Mouse (Mus musculus): ENCODE measurements at regions not wholly inside any gene's neighbourhood (a gene's known extent, or its start where the extent isn't known, plus 50 kb on each side); places are given as distances from the start of the nearest gene placed in this dataset.

- Histone ChIP-seq H3K4me1 (replicated peaks) (peaks cover 13% of the 10 kb centered on the region), H3K4me2 (peak overlapping the region; percentile 27), H3K9me3 (no peaks in the 10 kb centered on the region), H3K36me3 (no peaks in the 10 kb centered on the region), H3K4me3 (no peak overlapping the region), H3K9ac (no peak overlapping the region), H3K27ac (replicated peaks) (no peak overlapping the region), H3K27me3 (no peaks in the 10 kb centered on the region)
- peak; percentile 71; the same call in 1 of the 2 replicates for ATAC-seq (ENCODE audit: low read depth)
- 30% methylated on average over 9 of the region's 9 CpGs for WGBS
These were observed 360.7 kb upstream of the Pdcd1 start for GRCm38 (mm10) chr1:94413043-94413442.

GRCm38 (mm10) chr1:94366606-94367005, 314.3 kb upstream of the Pdcd1 start:
- no peak for ATAC-seq (ENCODE audit: low read depth)
- no peaks in the 10 kb centered on the region for H3K9me3 ChIP-seq
- no peak overlapping the region for H3K4me3 ChIP-seq
- H3K4me2 ChIP-seq: no peak overlapping the region
- H3K27ac ChIP-seq (replicated peaks): no peak overlapping the region
- WGBS: 76% methylated on average over 1 of the region's 1 CpGs
- H3K27me3 ChIP-seq: no peaks in the 10 kb centered on the region
- H3K4me1 ChIP-seq (replicated peaks): no peaks in the 10 kb centered on the region
- H3K36me3 ChIP-seq: no peaks in the 10 kb centered on the region
- no peak overlapping the region for H3K9ac ChIP-seq

DNA sequence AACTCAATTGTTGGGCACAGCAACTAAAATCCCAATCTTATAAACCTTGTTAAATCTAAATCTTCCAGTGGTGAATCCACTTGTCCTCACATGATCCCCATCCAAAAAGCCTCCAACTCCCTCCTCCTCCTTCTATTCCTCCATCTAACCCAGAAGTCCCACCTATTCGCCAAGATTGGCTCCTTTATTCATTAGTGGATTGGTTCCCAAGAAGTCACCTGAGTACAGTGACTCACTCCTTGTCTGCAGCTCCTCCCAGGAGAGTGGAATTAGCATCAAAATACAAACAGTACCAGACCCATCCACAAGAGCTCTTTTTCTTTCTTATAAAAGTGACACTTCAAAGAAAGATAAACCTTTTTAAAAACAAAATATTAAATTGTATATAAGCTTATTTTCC, 304.6 kb upstream of the Pdcd1 start:
- WGBS: 71% methylated on average over 1 of the region's 1 CpGs
- Histone ChIP-seq H3K4me2 (no peak overlapping the region), H3K36me3 (no peaks in the 10 kb centered on the region), H3K9ac (no peak overlapping the region), H3K4me3 (no peak overlapping the region), H3K4me1 (replicated peaks) (no peaks in the 10 kb centered on the region), H3K27ac (replicated peaks) (no peak overlapping the region), H3K27me3 (no peaks in the 10 kb centered on the region), H3K9me3 (no peaks in the 10 kb centered on the region)
- ATAC-seq (ENCODE audit: low read depth): no peak

DNA sequence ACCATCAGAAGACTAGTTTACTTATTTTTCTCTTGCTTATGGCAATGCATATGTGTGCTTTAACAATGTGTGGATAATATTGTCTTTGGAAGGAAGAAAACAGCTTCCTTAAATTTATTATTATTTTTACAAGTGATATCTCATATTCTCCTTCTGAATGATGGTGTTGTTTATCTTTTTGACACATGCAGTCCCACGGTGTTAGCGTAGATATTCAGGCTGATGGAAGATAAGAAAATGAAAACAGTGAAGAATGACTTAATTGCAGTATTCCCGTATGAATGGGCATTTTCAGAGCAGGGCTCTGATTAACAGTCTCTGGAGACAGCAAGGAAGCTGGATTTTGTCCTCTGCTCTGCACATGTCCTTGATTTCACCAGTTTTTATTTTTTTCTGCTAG, 303.5 kb upstream of the Pdcd1 start:
- no peaks in the 10 kb centered on the region for H3K27me3 ChIP-seq
- WGBS: 67% methylated on average over 3 of the region's 3 CpGs
- H3K27ac ChIP-seq (replicated peaks): no peak overlapping the region
- no peak for ATAC-seq (ENCODE audit: low read depth)
- no peaks in the 10 kb centered on the region for H3K36me3 ChIP-seq
- H3K4me3 ChIP-seq: no peak overlapping the region
- H3K4me2 ChIP-seq: no peak overlapping the region
- H3K9ac ChIP-seq: no peak overlapping the region
- no peaks in the 10 kb centered on the region for H3K4me1 ChIP-seq (replicated peaks)
- H3K9me3 ChIP-seq: no peaks in the 10 kb centered on the region

DNA sequence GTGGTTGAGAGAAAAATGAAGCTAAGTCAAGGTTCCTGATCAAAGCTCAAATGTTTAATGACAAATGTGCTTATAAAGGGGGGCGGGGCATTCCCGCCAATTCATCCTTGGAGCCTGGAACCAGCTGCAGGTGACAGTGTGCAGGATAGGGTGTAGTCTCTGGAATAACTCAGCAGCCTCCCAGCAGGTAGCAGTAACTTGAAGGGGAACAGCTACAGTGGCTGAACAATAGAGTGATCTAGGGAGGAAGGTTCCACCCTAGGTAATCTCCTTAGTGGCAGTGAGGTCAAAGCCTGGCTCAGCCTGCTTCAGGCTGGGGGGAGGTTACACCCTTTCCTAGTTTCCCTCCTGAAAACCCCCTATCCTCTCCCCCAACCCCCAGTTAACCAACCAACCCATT, 290.2 kb upstream of the Pdcd1 start:
- WGBS: 96% methylated on average over 2 of the region's 2 CpGs
- Histone ChIP-seq H3K36me3 (no peaks in the 10 kb centered on the region), H3K9me3 (no peaks in the 10 kb centered on the region), H3K27me3 (no peaks in the 10 kb centered on the region), H3K4me1 (replicated peaks) (no peaks in the 10 kb centered on the region), H3K27ac (replicated peaks) (no peak overlapping the region), H3K4me2 (no peak overlapping the region), H3K9ac (no peak overlapping the region), H3K4me3 (no peak overlapping the region)
- no peak for ATAC-seq (ENCODE audit: low read depth)

DNA sequence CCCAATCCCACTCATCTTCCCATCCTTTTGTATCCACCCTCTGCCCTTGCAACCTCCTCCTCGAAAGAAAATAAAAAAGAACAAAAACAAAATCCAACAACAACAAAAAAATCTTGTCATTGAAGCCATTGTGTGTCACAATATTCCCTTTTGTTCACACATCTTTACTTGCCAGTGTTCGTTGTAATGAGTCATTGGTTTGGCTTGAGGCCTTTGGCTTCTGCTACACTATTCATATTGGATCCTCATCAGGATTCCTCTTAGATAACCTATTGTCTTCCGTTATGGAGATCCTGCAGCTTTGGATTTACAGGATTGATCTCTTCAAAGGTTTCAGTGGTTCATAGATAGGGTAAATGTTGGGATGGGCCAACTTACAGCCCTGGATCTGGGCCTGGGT, 288.9 kb upstream of the Pdcd1 start:
- Histone ChIP-seq H3K9me3 (no peaks in the 10 kb centered on the region), H3K36me3 (no peaks in the 10 kb centered on the region), H3K4me3 (no peak overlapping the region), H3K27ac (replicated peaks) (no peak overlapping the region), H3K4me1 (replicated peaks) (no peaks in the 10 kb centered on the region), H3K27me3 (no peaks in the 10 kb centered on the region), H3K4me2 (no peak overlapping the region), H3K9ac (no peak overlapping the region)
- 83% methylated on average over 3 of the region's 3 CpGs for WGBS
- ATAC-seq (ENCODE audit: low read depth): no peak

- Histone ChIP-seq H3K27me3 (no peaks in the 10 kb centered on the region), H3K4me2 (no peak overlapping the region), H3K9ac (no peak overlapping the region), H3K9me3 (no peaks in the 10 kb centered on the region), H3K4me3 (no peak overlapping the region), H3K36me3 (no peaks in the 10 kb centered on the region), H3K27ac (replicated peaks) (no peak overlapping the region), H3K4me1 (replicated peaks) (no peaks in the 10 kb centered on the region)
- ATAC-seq (ENCODE audit: low read depth): no peak
These were observed 265.7 kb upstream of the Pdcd1 start for GRCm38 (mm10) chr1:94318029-94318428.

DNA sequence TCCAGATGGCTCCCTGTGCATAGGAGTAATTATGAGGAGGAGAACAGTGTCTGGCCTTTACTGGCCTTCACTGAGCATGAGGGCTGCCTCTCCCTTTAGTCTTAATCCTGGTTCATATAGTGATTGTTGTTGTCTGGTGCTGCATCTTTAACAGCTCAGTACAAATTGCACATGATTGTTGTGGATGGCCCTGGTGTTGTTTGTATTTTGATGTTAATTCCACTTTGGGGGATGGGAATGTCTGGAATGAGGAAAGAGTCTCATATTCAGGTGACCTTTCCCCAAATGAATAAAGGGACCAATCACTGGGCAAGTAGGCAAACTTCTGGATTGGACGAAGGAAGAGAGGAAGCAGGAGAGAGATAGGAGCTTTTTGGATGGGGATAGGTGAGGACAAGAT, 246.0 kb upstream of the Pdcd1 start:
- no peak overlapping the region for H3K27ac ChIP-seq (replicated peaks)
- no peak for ATAC-seq (ENCODE audit: low read depth)
- 82% methylated on average over 1 of the region's 1 CpGs for WGBS

GRCm38 (mm10) chr1:94272569-94272968, 220.2 kb upstream of the Pdcd1 start:
- Histone ChIP-seq H3K4me1 (replicated peaks) (no peaks in the 10 kb centered on the region), H3K9me3 (no peaks in the 10 kb centered on the region), H3K36me3 (no peaks in the 10 kb centered on the region), H3K27ac (replicated peaks) (no peak overlapping the region), H3K4me3 (no peak overlapping the region), H3K27me3 (no peaks in the 10 kb centered on the region), H3K4me2 (no peak overlapping the region), H3K9ac (no peak overlapping the region)
- WGBS: 74% methylated on average over 4 of the region's 4 CpGs
- ATAC-seq (ENCODE audit: low read depth): no peak

More for the DNA sequence above, 246.0 kb upstream of the Pdcd1 start:
- H3K4me3 ChIP-seq: no peak overlapping the region
- no peaks in the 10 kb centered on the region for H3K36me3 ChIP-seq
- H3K9me3 ChIP-seq: no peaks in the 10 kb centered on the region
- no peaks in the 10 kb centered on the region for H3K27me3 ChIP-seq
- no peak overlapping the region for H3K9ac ChIP-seq
- no peak overlapping the region for H3K4me2 ChIP-seq
- H3K4me1 ChIP-seq (replicated peaks): no peaks in the 10 kb centered on the region

DNA sequence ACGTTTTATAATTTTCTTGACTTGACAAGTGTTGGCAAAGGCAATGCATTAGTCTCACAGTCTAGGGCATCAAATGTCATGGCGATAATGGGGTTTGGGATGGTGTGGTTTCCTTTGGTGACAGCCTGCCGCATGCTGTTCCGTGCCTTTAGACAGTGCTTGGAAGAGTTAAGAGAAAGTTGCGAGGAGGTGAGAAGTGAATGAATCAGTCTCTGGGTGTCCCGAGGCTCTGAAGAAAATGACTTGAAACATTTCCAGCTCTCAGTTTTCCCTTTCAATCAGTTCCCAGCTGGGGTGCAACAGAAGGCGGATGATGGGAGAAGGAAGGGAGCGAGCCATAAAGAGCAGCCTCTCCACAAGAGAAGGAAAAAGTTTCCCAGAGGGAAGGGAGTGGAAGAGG, 211.0 kb upstream of the Pdcd1 start:
- ATAC-seq (ENCODE audit: low read depth): no peak
- WGBS: 74% methylated on average over 8 of the region's 8 CpGs
- Histone ChIP-seq H3K27me3 (no peaks in the 10 kb centered on the region), H3K9me3 (no peaks in the 10 kb centered on the region), H3K36me3 (no peaks in the 10 kb centered on the region), H3K27ac (replicated peaks) (no peak overlapping the region), H3K4me1 (replicated peaks) (no peaks in the 10 kb centered on the region), H3K4me3 (no peak overlapping the region), H3K4me2 (no peak overlapping the region), H3K9ac (no peak overlapping the region)

DNA sequence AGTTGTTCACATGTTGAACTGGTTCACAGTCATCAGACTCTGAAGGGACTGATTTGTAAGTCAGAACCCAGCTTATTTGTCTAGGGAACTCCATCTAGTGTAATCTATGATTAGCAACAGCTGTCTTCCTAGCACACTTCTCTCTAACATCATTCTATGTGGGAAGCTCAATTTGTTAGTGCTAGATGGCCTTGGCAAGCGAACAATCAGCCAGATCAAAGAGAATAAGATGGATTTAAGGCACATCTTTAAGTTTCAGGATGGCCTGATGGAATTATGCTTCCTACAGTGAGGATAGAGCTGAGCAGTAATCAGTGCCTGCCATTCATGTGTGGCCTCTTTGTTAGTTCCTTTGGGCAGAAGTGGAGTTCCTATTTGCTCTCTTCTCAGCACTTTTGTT, 183.1 kb upstream of the Pdcd1 start:
- no peak for ATAC-seq (ENCODE audit: low read depth)
- Histone ChIP-seq H3K27me3 (no peaks in the 10 kb centered on the region), H3K4me2 (no peak overlapping the region), H3K9ac (no peak overlapping the region), H3K9me3 (no peaks in the 10 kb centered on the region), H3K27ac (replicated peaks) (no peak overlapping the region), H3K36me3 (no peaks in the 10 kb centered on the region), H3K4me3 (no peak overlapping the region), H3K4me1 (replicated peaks) (no peaks in the 10 kb centered on the region)
- WGBS: 73% methylated on average over 1 of the region's 1 CpGs

DNA sequence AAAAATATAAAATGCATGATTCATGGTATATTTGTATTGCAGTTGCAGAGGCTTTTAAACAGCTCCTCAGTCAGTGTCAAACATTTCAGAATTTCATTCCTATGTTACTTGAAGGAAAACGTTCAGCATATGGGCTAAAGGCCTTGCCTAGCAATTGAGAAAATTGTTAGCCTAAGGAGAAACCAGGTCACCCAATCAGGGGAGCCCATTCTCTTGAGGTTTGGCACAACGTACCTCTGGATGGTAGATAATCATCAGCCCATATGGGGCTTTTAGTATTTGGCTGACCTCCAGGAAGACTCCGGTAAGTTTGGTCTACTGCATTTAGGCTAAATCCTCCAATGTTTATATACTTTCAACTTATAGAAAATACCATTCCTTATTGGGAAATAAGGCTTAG, 168.7 kb upstream of the Pdcd1 start:
- WGBS: 60% methylated on average over 3 of the region's 3 CpGs
- Histone ChIP-seq H3K4me3 (no peak overlapping the region), H3K27ac (replicated peaks) (no peak overlapping the region), H3K9ac (no peak overlapping the region), H3K36me3 (no peaks in the 10 kb centered on the region), H3K4me1 (replicated peaks) (no peaks in the 10 kb centered on the region), H3K9me3 (no peaks in the 10 kb centered on the region), H3K27me3 (no peaks in the 10 kb centered on the region), H3K4me2 (no peak overlapping the region)
- ATAC-seq (ENCODE audit: low read depth): no peak

DNA sequence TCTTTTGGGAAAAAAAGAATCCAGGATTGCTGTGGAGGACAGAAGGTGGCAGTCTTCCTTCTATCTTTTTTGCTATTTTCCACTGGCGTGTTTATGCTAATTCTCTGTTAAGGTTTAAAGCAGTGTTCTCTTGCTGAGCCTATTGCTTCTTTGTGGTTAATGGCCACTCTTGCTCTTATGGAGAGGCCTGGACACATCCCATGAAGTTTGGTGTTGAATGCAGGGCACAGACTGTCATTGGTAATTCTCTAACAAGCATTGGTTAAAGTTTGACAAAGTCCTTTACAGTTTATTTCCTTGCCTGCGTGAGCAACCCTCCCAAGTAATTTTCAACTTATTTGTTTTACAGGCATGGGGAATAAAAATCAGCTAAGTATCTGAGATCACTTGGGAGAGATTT, 165.1 kb upstream of the Pdcd1 start:
- Histone ChIP-seq H3K9me3 (no peaks in the 10 kb centered on the region), H3K27ac (replicated peaks) (no peak overlapping the region), H3K9ac (no peak overlapping the region), H3K4me1 (replicated peaks) (no peaks in the 10 kb centered on the region), H3K36me3 (no peaks in the 10 kb centered on the region), H3K4me2 (no peak overlapping the region), H3K27me3 (no peaks in the 10 kb centered on the region), H3K4me3 (no peak overlapping the region)
- WGBS: 67% methylated on average over 2 of the region's 2 CpGs
- ATAC-seq (ENCODE audit: low read depth): no peak

DNA sequence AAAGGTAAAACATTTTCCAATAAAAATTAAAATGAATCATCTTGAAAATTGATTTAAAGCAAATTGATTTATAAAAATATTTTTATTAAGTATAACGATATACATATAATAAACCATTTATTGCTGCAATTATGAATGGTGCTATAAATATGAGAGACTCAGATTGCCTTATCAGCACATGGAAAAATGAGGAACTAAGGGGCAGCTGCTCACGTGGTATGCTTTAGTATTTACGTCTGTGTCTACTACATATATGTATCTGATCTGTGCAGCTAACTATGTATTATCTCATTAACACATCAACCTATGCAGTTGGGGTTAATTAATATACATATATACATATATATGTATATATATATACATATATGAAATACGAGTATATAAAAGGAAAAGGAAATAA, 156.6 kb upstream of the Pdcd1 start:
- ATAC-seq (ENCODE audit: low read depth): no peak
- no peaks in the 10 kb centered on the region for H3K27me3 ChIP-seq
- no peak overlapping the region for H3K4me3 ChIP-seq
- H3K9ac ChIP-seq: no peak overlapping the region
- no peak overlapping the region for H3K4me2 ChIP-seq
- 79% methylated on average over 4 of the region's 4 CpGs for WGBS
- H3K9me3 ChIP-seq: no peaks in the 10 kb centered on the region
- H3K36me3 ChIP-seq: no peaks in the 10 kb centered on the region
- no peak overlapping the region for H3K27ac ChIP-seq (replicated peaks)
- H3K4me1 ChIP-seq (replicated peaks): no peaks in the 10 kb centered on the region

Measured in neural tube, embryonic 13.5 days (tissue).